Mouse (Mus musculus) heart, embryonic 15.5 days (tissue): Measurements from ENCODE around the gene 1190005I06Rik. TPM values are rescaled to one million over a fixed set of nuclear protein-coding genes. Genes with fewer than 3 reads are reported as not detected.
A peak's percentile ranks its signal among the peaks of the same experiment; 100 is the strongest.

Experiments
- ATAC-seq: fragments of 200-750 bp; cut with Nextera tagmentation; replicated peaks from 2 replicates; pipeline ENCODE4 v1.8.0; 2017; ENCODE audit warnings: low read depth, moderate TSS enrichment; ENCODE audit not compliant: insufficient number of reproducible peaks, insufficient read depth, low FRiP score
- H3K27ac ChIP-seq: fragments of 300-500 bp; sonication (generic); 2 replicates; pipeline ENCODE4 v1.5.1; 2015; ENCODE audit warnings: mild to moderate bottlenecking, inconsistent platforms
- H3K27me3 ChIP-seq: fragments of 300-500 bp; sonication (generic); 2 replicates; pipeline ENCODE4 v1.6.1; 2015; ENCODE audit warnings: inconsistent platforms
- H3K36me3 ChIP-seq: fragments of 300-500 bp; sonication (generic); 2 replicates; pipeline ENCODE4 v1.6.1; 2015; ENCODE audit warnings: mild to moderate bottlenecking, inconsistent platforms
- H3K4me1 ChIP-seq: fragments of 300-500 bp; sonication (generic); replicated peaks from 2 replicates; pipeline ENCODE4 v1.6.1; 2015; ENCODE audit warnings: inconsistent platforms
- H3K4me2 ChIP-seq: fragments of 300-500 bp; sonication (generic); 2 replicates; pipeline ENCODE4 v1.6.1; 2015; ENCODE audit warnings: inconsistent platforms, mild to moderate bottlenecking, moderate library complexity
- H3K4me3 ChIP-seq: fragments of 300-500 bp; sonication (generic); 2 replicates; pipeline ENCODE4 v1.5.1; 2015; ENCODE audit warnings: mild to moderate bottlenecking, inconsistent platforms
- H3K9ac ChIP-seq: fragments of 300-500 bp; sonication (generic); 2 replicates; pipeline ENCODE4 v1.6.1; 2015; ENCODE audit warnings: mild to moderate bottlenecking, inconsistent platforms
- H3K9me3 ChIP-seq: fragments of 300-500 bp; sonication (generic); replicated peaks from 2 replicates; pipeline ENCODE4 v1.6.1; 2016; ENCODE audit warnings: inconsistent platforms
- WGBS: fragments of 180-500 bp; shearing (Covaris S2); methylation state at CpG from one replicate; pipeline ENCODE4 v1.1.7; 2015; ENCODE audit warnings: mixed read lengths; 5-methylcytosine and 5-hydroxymethylcytosine counted together
- polyA plus RNA-seq: library from polyadenylated mRNA; unstranded; fragments of >200 nt; fragmentation: Nextera tagmentation; extraction: Ambion mirVana; gene quantifications from 2 replicates; pipeline ENCODE4 v1.2.1, GENCODE M21; 2015

The 1190005I06Rik gene
- polyA plus RNA-seq, 1 experiment from 2014 or later = 3.0 TPM

- Histone ChIP-seq H3K9ac (peak overlapping the region; percentile 25), H3K4me2 (peak overlapping the region; percentile 37; the same call in 1 of the 2 replicates), H3K9me3 (no peaks in the 10 kb centered on the region), H3K36me3 (peaks cover 23% of the 10 kb centered on the region), H3K27me3 (no peaks in the 10 kb centered on the region), H3K4me3 (no peak overlapping the region), H3K4me1 (peaks cover 86% of the 10 kb centered on the region), H3K27ac (peak overlapping the region; percentile 89)
- no peak for ATAC-seq
- 77% methylated on average over 18 of the region's 18 CpGs for WGBS
Observed at GRCm38 (mm10) chr8:120562680-120563347, 84.6 kb downstream of the 1190005I06Rik start.

- Histone ChIP-seq H3K36me3 (peaks cover 13% of the 10 kb centered on the region; the same call in 1 of the 2 replicates), H3K4me3 (no peak overlapping the region), H3K27me3 (no peaks in the 10 kb centered on the region), H3K9ac (0 out of 2 replicates have a peak overlapping the region, but pooled peaks have one; percentile 25), H3K27ac (peak overlapping the region; percentile 89; the same call in 1 of the 2 replicates), H3K4me2 (no peak overlapping the region), H3K4me1 (peaks cover 95% of the 10 kb centered on the region), H3K9me3 (no peaks in the 10 kb centered on the region)
- ATAC-seq = no peak
- WGBS = 65% methylated on average over 22 of the region's 22 CpGs
Observed at GRCm38 (mm10) chr8:120561539-120562435, 85.6 kb downstream of the 1190005I06Rik start.

- 0 out of 2 replicates have a peak, but pooled peaks cover 4% of the 10 kb centered on the region for H3K36me3 ChIP-seq
- H3K27ac ChIP-seq = no peak overlapping the region
- ATAC-seq = no peak
- no peak overlapping the region for H3K4me2 ChIP-seq
- no peaks in the 10 kb centered on the region for H3K27me3 ChIP-seq
- H3K4me3 ChIP-seq = no peak overlapping the region
- H3K9me3 ChIP-seq = no peaks in the 10 kb centered on the region
- H3K4me1 ChIP-seq = peaks cover 100% of the 10 kb centered on the region
- 86% methylated on average over 5 of the region's 5 CpGs for WGBS
- H3K9ac ChIP-seq = no peak overlapping the region
Observed at GRCm38 (mm10) chr8:120560535-120560934, 86.9 kb downstream of the 1190005I06Rik start.

GRCm38 (mm10) chr8:120559654-120560053 is 87.8 kb downstream of the 1190005I06Rik start:
- Histone ChIP-seq H3K4me1 (peaks cover 100% of the 10 kb centered on the region), H3K27ac (no peak overlapping the region), H3K36me3 (0 out of 2 replicates have a peak, but pooled peaks cover 4% of the 10 kb centered on the region), H3K27me3 (no peaks in the 10 kb centered on the region), H3K9ac (no peak overlapping the region), H3K9me3 (no peaks in the 10 kb centered on the region), H3K4me2 (no peak overlapping the region), H3K4me3 (no peak overlapping the region)
- WGBS = 76% methylated on average over 11 of the region's 11 CpGs
- ATAC-seq = no peak

Other genes starting within 250 kb of the 1190005I06Rik start
- gene Gins2, start 58.3 kb downstream of the 1190005I06Rik start, polyA plus RNA-seq = 43.9 and 56.2 TPM in 2 replicates
- gene Gm27021, start 20.4 kb upstream of the 1190005I06Rik start, polyA plus RNA-seq = 2.1 and 2.5 TPM in 2 replicates
- gene Cox4i1, start 20.6 kb upstream of the 1190005I06Rik start, polyA plus RNA-seq = 1,832 and 2,366 TPM in 2 replicates
- 144 and 163 TPM in 2 replicates for gene Emc8, start 20.9 kb upstream of the 1190005I06Rik start, polyA plus RNA-seq
- 12.6 and 18.9 TPM in 2 replicates for gene Irf8, start 88.7 kb upstream of the 1190005I06Rik start, polyA plus RNA-seq